Comparison of ENCODE assay signal across 7 mouse cellular contexts in genomic region chr19:18630221-18631119, GRCm38 (mm10). TPM values are rescaled to one million over a fixed set of nuclear protein-coding genes. Genes with fewer than 3 reads are reported as not detected.
DNase-seq lines count a peak whose midpoint lies in the region; ATAC-seq and TF ChIP-seq lines count a peak whose summit lies in the region.

No protein-coding gene starts in this region.

- TF ChIP-seq POLR2A in MEL (IDR thresholded peaks at IDR 0.05; ENCODE audit: control insufficient read depth in 1 of 2, insufficient read depth in 1 of 2, low read depth in 1 of 2, low read length in 2 of 2, poor library complexity in 1 of 2) = no peak
- TF ChIP-seq POLR2A in lung, adult 2 months (IDR thresholded peaks at IDR 0.05; ENCODE audit: borderline replicate concordance, extremely low read depth, low read depth, low read length) = no peak

- peak overlapping the region; percentile 62 to 100 for H3K4me3 ChIP-seq in MEL (ENCODE audit: control insufficient read depth in 1 of 2, insufficient read depth in 1 of 2, low read depth in 2 of 2, low read length in 2 of 2)
- peak overlapping the region; percentile 78 for H3K4me3 ChIP-seq in forebrain, embryonic 16.5 days (replicated peaks; ENCODE audit: low read length)
- H3K4me3 ChIP-seq in intestine, embryonic 16.5 days (ENCODE audit: low read length) = peak overlapping the region; percentile 85
- H3K4me3 ChIP-seq in lung, adult 2 months (replicated peaks; ENCODE audit: extremely low read depth, low read depth, low read length) = peak overlapping the region; percentile 97
- peak overlapping the region; percentile 92 for H3K4me3 ChIP-seq in neural tube, embryonic 15.5 days (replicated peaks)

- peak in 1 of 2 experiments; percentile 6; a peak in 1 of 4 replicates for TF ChIP-seq EP300 in MEL (IDR thresholded peaks at IDR 0.05; ENCODE audit: low read depth in 1 of 2, low read length in 2 of 2)

- 8% methylated on average over 17 of the region's 17 CpGs for WGBS in forebrain, embryonic 16.5 days
- 13% methylated on average over 17 of the region's 17 CpGs for WGBS in intestine, embryonic 16.5 days
- under 1% methylated on average over 17 of the region's 17 CpGs for WGBS in lung, adult 2 months
- 10% methylated on average over 17 of the region's 17 CpGs for WGBS in neural tube, embryonic 15.5 days

- peak; percentile 24 for DNase-seq in CD4-positive helper T cell, adult 2 months (ENCODE audit: low read depth, low spot score)
- peak; percentile 76 for DNase-seq in MEL (ENCODE audit: low read depth, low spot score)
- peak; percentile 30 for DNase-seq in lung, adult 2 months
- no peak for DNase-seq in right cerebral cortex, adult 2 months (ENCODE audit: low spot score in 2 of 2)

- H3K27me3 ChIP-seq in MEL (ENCODE audit: control insufficient read depth in 1 of 2, insufficient read depth in 2 of 2, low read length in 2 of 2) = no peaks in the 10 kb centered on the region
- no peaks in the 10 kb centered on the region for H3K27me3 ChIP-seq in forebrain, embryonic 16.5 days (replicated peaks; ENCODE audit: control insufficient read depth, insufficient read depth, low read length)
- no peaks in the 10 kb centered on the region for H3K27me3 ChIP-seq in intestine, embryonic 16.5 days (replicated peaks; ENCODE audit: control insufficient read depth, insufficient read depth, low read length)
- 0 out of 2 replicates have a peak, but pooled peaks cover 7% of the 10 kb centered on the region for H3K27me3 ChIP-seq in neural tube, embryonic 15.5 days (replicated peaks)

- H3K4me2 ChIP-seq in forebrain, embryonic 16.5 days (ENCODE audit: low read length) = peak overlapping the region; percentile 98
- peak overlapping the region; percentile 76 for H3K4me2 ChIP-seq in intestine, embryonic 16.5 days (ENCODE audit: low read depth, low read length)
- peak overlapping the region; percentile 99 for H3K4me2 ChIP-seq in neural tube, embryonic 15.5 days

- H3K36me3 ChIP-seq in MEL (ENCODE audit: control insufficient read depth in 1 of 2, insufficient read depth in 2 of 2, low read length in 2 of 2) = peaks cover 0 to 13% of the 10 kb centered on the region in 2 experiments; a peak in 2 of 4 replicates
- no peaks in the 10 kb centered on the region for H3K36me3 ChIP-seq in forebrain, embryonic 16.5 days (ENCODE audit: control insufficient read depth, insufficient read depth)
- H3K36me3 ChIP-seq in intestine, embryonic 16.5 days (ENCODE audit: control insufficient read depth, insufficient read depth, low read length) = no peaks in the 10 kb centered on the region
- H3K36me3 ChIP-seq in neural tube, embryonic 15.5 days = no peaks in the 10 kb centered on the region

- TF ChIP-seq CTCF in MEL (IDR thresholded peaks at IDR 0.05 in 2 of 3, conservative IDR thresholded peaks at IDR 0.05 in 1 of 3; ENCODE audit: control insufficient read depth in 1 of 3, insufficient read depth in 1 of 3, low read depth in 2 of 3, low read length in 3 of 3, poor library complexity in 1 of 3, severe bottlenecking in 1 of 3) = no peak
- TF ChIP-seq CTCF in lung, adult 2 months (IDR thresholded peaks at IDR 0.05; ENCODE audit: insufficient read depth, low read length) = no peak

- no peak for TF ChIP-seq RAD21 in MEL (IDR thresholded peaks at IDR 0.05; ENCODE audit: low read depth, low read length)

- ATAC-seq in forebrain, embryonic 16.5 days = no peak
- ATAC-seq in intestine, embryonic 16.5 days = no peak
- ATAC-seq in neural tube, embryonic 15.5 days (ENCODE audit: low FRiP score) = no peak

- H3K4me1 ChIP-seq in MEL (ENCODE audit: control insufficient read depth in 1 of 2, insufficient read depth in 2 of 2, low read length in 2 of 2) = peaks cover 4 to 19% of the 10 kb centered on the region in 2 experiments
- peaks cover 7% of the 10 kb centered on the region; the same call in 1 of the 2 replicates for H3K4me1 ChIP-seq in forebrain, embryonic 16.5 days (replicated peaks; ENCODE audit: control insufficient read depth, insufficient read depth, low read length)
- H3K4me1 ChIP-seq in intestine, embryonic 16.5 days (ENCODE audit: control insufficient read depth, insufficient read depth, low read length) = 0 out of 2 replicates have a peak, but pooled peaks cover 7% of the 10 kb centered on the region
- H3K4me1 ChIP-seq in lung, adult 2 months (ENCODE audit: control insufficient read depth, insufficient read depth, low read length) = peaks cover 9% of the 10 kb centered on the region; the same call in 1 of the 2 replicates
- peaks cover 17% of the 10 kb centered on the region for H3K4me1 ChIP-seq in neural tube, embryonic 15.5 days

- H3K9ac ChIP-seq in MEL (ENCODE audit: control insufficient read depth, low read depth, low read length, poor library complexity, severe bottlenecking) = peak overlapping the region; percentile 62
- peak overlapping the region; percentile 63; the same call in 1 of the 2 replicates for H3K9ac ChIP-seq in forebrain, embryonic 16.5 days (replicated peaks; ENCODE audit: low read depth, low read length)
- peak overlapping the region; percentile 75 for H3K9ac ChIP-seq in intestine, embryonic 16.5 days (ENCODE audit: low read depth, low read length)
- H3K9ac ChIP-seq in neural tube, embryonic 15.5 days (replicated peaks) = peak overlapping the region; percentile 66

- peaks cover 50% of the 10 kb centered on the region for H3K79me2 ChIP-seq in MEL (ENCODE audit: control insufficient read depth, insufficient read depth, low read length, poor library complexity)

- H3K9me3 ChIP-seq in MEL (replicated peaks; ENCODE audit: insufficient read depth, low read length) = no peaks in the 10 kb centered on the region
- no peaks in the 10 kb centered on the region for H3K9me3 ChIP-seq in forebrain, embryonic 16.5 days (ENCODE audit: control insufficient read depth, low read length)
- H3K9me3 ChIP-seq in intestine, embryonic 16.5 days (ENCODE audit: control insufficient read depth, low read length) = no peaks in the 10 kb centered on the region
- H3K9me3 ChIP-seq in neural tube, embryonic 15.5 days (replicated peaks) = no peaks in the 10 kb centered on the region

- peak overlapping the region; percentile 76 for H3K27ac ChIP-seq in MEL (ENCODE audit: control insufficient read depth, low read depth, low read length)
- H3K27ac ChIP-seq in forebrain, embryonic 16.5 days (ENCODE audit: low read length) = no peak overlapping the region
- H3K27ac ChIP-seq in intestine, embryonic 16.5 days (ENCODE audit: low read length) = peak overlapping the region; percentile 92
- no peak overlapping the region; the same call in 1 of the 2 replicates for H3K27ac ChIP-seq in neural tube, embryonic 15.5 days (replicated peaks)

TF ChIP-seq in MEL, 35 proteins besides CTCF, POLR2A, EP300 and RAD21:
- TF ChIP-seq SIN3A (IDR thresholded peaks at IDR 0.05; ENCODE audit: low read length) = no peak; the same call in 1 of the 2 replicates
- no peak for TF ChIP-seq E2F4 (IDR thresholded peaks at IDR 0.05; ENCODE audit: borderline replicate concordance, low read depth, low read length)
- peak; percentile 53; the same call in 1 of the 2 replicates for TF ChIP-seq ZNF384 (IDR thresholded peaks at IDR 0.05; ENCODE audit: low read depth, low read length)
- 0 out of 2 replicates have a peak, but pooled peaks have one; percentile 6 for TF ChIP-seq HCFC1 (IDR thresholded peaks at IDR 0.05; ENCODE audit: low read depth, low read length)
- TF ChIP-seq TBP (IDR thresholded peaks at IDR 0.05; ENCODE audit: low read depth, low read length) = peak; percentile 68
- no peak for TF ChIP-seq NELFE (IDR thresholded peaks at IDR 0.05; ENCODE audit: low read depth, low read length)

RNA-seq across cellular contexts. Expression of gene Ostf1, which starts 1.2 kb away (rescaled TPM):
- 152 and 162 TPM in 2 replicates for total RNA-seq in MEL (2012; rRNA removed)
- 100 to 1,000 TPM in 1 of 2 experiments, not detected in 1; 117 TPM for polyA plus RNA-seq in MEL (2012; ENCODE audit: insufficient read depth in 1 of 2, insufficient read length in 2 of 2, low read depth in 1 of 2, low replicate concordance in 2 of 2, missing spikeins in 1 of 2)
- polyA plus RNA-seq in forebrain, embryonic 16.5 days (2015; fragmentation: Nextera tagmentation; extraction: Ambion mirVana) = 31.8 and 33.1 TPM in 2 replicates
- polyA plus RNA-seq in intestine, embryonic 16.5 days (2015; fragmentation: Nextera tagmentation; extraction: Ambion mirVana) = 106 and 108 TPM in 2 replicates
- polyA plus RNA-seq in lung, adult 2 months (2012; rRNA removed) = 76.8 and 79.7 TPM in 2 replicates
- 43.9 and 55.2 TPM in 2 replicates for polyA plus RNA-seq in neural tube, embryonic 15.5 days (2015; fragmentation: Nextera tagmentation; extraction: Ambion mirVana)

RNA-seq across cellular contexts. Expression of gene Nmrk1, which starts 1.3 kb away (rescaled TPM):
- total RNA-seq in MEL (2012; rRNA removed) = 22.5 and 25.1 TPM in 2 replicates
- polyA plus RNA-seq in MEL (2012; ENCODE audit: insufficient read depth in 1 of 2, insufficient read length in 2 of 2, low read depth in 1 of 2, low replicate concordance in 2 of 2, missing spikeins in 1 of 2) = 10 to 100 TPM in 1 of 2 experiments, not detected in 1; 18.5 TPM
- polyA plus RNA-seq in forebrain, embryonic 16.5 days (2015; fragmentation: Nextera tagmentation; extraction: Ambion mirVana) = 4.0 and 4.9 TPM in 2 replicates
- 10.2 TPM in 2 replicates for polyA plus RNA-seq in intestine, embryonic 16.5 days (2015; fragmentation: Nextera tagmentation; extraction: Ambion mirVana)
- polyA plus RNA-seq in lung, adult 2 months (2012; rRNA removed) = 3.0 and 4.7 TPM in 2 replicates
- 8.3 and 10.1 TPM in 2 replicates for polyA plus RNA-seq in neural tube, embryonic 15.5 days (2015; fragmentation: Nextera tagmentation; extraction: Ambion mirVana)

RNA-seq across cellular contexts. Expression of gene Carnmt1, which starts 40.1 kb away (rescaled TPM):
- total RNA-seq in MEL (2012; rRNA removed) = 15.4 and 16.4 TPM in 2 replicates
- 10 to 100 TPM in 1 of 2 experiments, not detected in 1; 23.3 TPM for polyA plus RNA-seq in MEL (2012; ENCODE audit: insufficient read depth in 1 of 2, insufficient read length in 2 of 2, low read depth in 1 of 2, low replicate concordance in 2 of 2, missing spikeins in 1 of 2)
- 11.1 and 14.4 TPM in 2 replicates for polyA plus RNA-seq in forebrain, embryonic 16.5 days (2015; fragmentation: Nextera tagmentation; extraction: Ambion mirVana)
- 13.7 and 15.6 TPM in 2 replicates for polyA plus RNA-seq in intestine, embryonic 16.5 days (2015; fragmentation: Nextera tagmentation; extraction: Ambion mirVana)
- polyA plus RNA-seq in lung, adult 2 months (2012; rRNA removed) = 6.5 and 7.1 TPM in 2 replicates
- 12.7 and 14.1 TPM in 2 replicates for polyA plus RNA-seq in neural tube, embryonic 15.5 days (2015; fragmentation: Nextera tagmentation; extraction: Ambion mirVana)

Comparison
In these comparisons a context has a peak if more than half of its experiments do, and no peak if none do; other contexts are left out.
1. DNase-seq: peak in CD4-positive helper T cell, adult 2 months (single experiment), MEL (single experiment) and lung, adult 2 months (single experiment); none in right cerebral cortex, adult 2 months (0 of 2).
2. H3K27ac ChIP-seq: peak in MEL (single experiment) and intestine, embryonic 16.5 days (single experiment); none in forebrain, embryonic 16.5 days (single experiment) and neural tube, embryonic 15.5 days (single experiment).
3. Peak in every context shown above with its lines, with median percentiles within 50 percentile points of each other: H3K4me3 ChIP-seq, H3K9ac ChIP-seq and H3K4me2 ChIP-seq.